Mouse (Mus musculus) CH12.LX (cell line): ENCODE results near the gene Slc39a5.

Experiments used
- CHD1 ChIP-seq: IDR thresholded peaks from 2 replicates; pipeline ENCODE4 v1.6.1; 2012; ENCODE audit warnings: low read depth, low read length, improper control_type of control experiment, inconsistent platforms
- CTCF ChIP-seq, 2 experiments: IDR thresholded peaks in 1 of 2; conservative IDR thresholded peaks in 1 of 2; 2 replicates each; pipeline ENCODE4 v1.5.1; 2011 to 2012; ENCODE audit warnings: low read depth in 2 of 2, low read length in 2 of 2, improper control_type of control experiment in 1 of 2, inconsistent platforms in 1 of 2, mild to moderate bottlenecking in 1 of 2, moderate library complexity in 1 of 2
- GABPA ChIP-seq: IDR thresholded peaks from 2 replicates; pipeline ENCODE4 v1.6.1; 2012; ENCODE audit warnings: low read depth, low read length, improper control_type of control experiment, inconsistent platforms; ENCODE audit not compliant: insufficient replicate concordance
- HCFC1 ChIP-seq: IDR thresholded peaks from 2 replicates; pipeline ENCODE4 v1.6.1; 2012; ENCODE audit warnings: low read depth, mild to moderate bottlenecking, inconsistent platforms, low read length, improper control_type of control experiment
- JUND ChIP-seq: conservative IDR thresholded peaks from 2 replicates; pipeline ENCODE4 v1.6.1; 2011; ENCODE audit warnings: low read depth, low read length, improper control_type of control experiment
- KAT2A ChIP-seq: IDR thresholded peaks from 2 replicates; pipeline ENCODE4 v1.6.1; 2012; ENCODE audit warnings: low read length, improper control_type of control experiment, inconsistent platforms; ENCODE audit not compliant: insufficient replicate concordance
- MAFK ChIP-seq: IDR thresholded peaks from 2 replicates; pipeline ENCODE4 v1.6.1; 2011; ENCODE audit warnings: low read length, improper control_type of control experiment; ENCODE audit not compliant: insufficient replicate concordance
- MXI1 ChIP-seq: IDR thresholded peaks from 2 replicates; pipeline ENCODE4 v1.6.1; 2011; ENCODE audit warnings: mild to moderate bottlenecking, low read depth, low read length, improper control_type of control experiment
- POLR2A ChIP-seq: IDR thresholded peaks from 2 replicates; pipeline ENCODE4 v1.6.1; 2011; ENCODE audit warnings: low read depth, mild to moderate bottlenecking, improper control_type of control experiment, low read length
- POLR2AphosphoS2 ChIP-seq: IDR thresholded peaks from 2 replicates; pipeline ENCODE4 v1.6.1; 2011; ENCODE audit warnings: low read depth, low read length, improper control_type of control experiment
- ZC3H11A ChIP-seq: IDR thresholded peaks from 2 replicates; pipeline ENCODE4 v1.6.1; 2012; ENCODE audit warnings: low read depth, mild to moderate bottlenecking, inconsistent platforms, low read length, improper control_type of control experiment
- ZKSCAN1 ChIP-seq: IDR thresholded peaks from 2 replicates; pipeline ENCODE4 v1.6.1; 2012; ENCODE audit warnings: low read depth, inconsistent platforms, low read length, improper control_type of control experiment, borderline replicate concordance
- ZNF384 ChIP-seq: IDR thresholded peaks from 2 replicates; pipeline ENCODE4 v1.6.1; 2012; ENCODE audit warnings: low read depth, low read length, improper control_type of control experiment, inconsistent platforms

- TF ChIP-seq POLR2A: no peak
- TF ChIP-seq JUND: no peak
- no peak for TF ChIP-seq KAT2A
- no peak for TF ChIP-seq MAFK
- no peak for TF ChIP-seq ZKSCAN1
- no peak for TF ChIP-seq ZC3H11A
- no peak for TF ChIP-seq ZNF384
- TF ChIP-seq CTCF (conservative IDR thresholded peaks at IDR 0.05 in 1 of 2, IDR thresholded peaks at IDR 0.05 in 1 of 2; ENCODE audit: low read depth in 2 of 2, low read length in 2 of 2): no peak
- TF ChIP-seq POLR2AphosphoS2: no peak
- no peak for TF ChIP-seq CHD1
- no peak for TF ChIP-seq MXI1
- TF ChIP-seq GABPA: no peak
- TF ChIP-seq HCFC1: no peak
Observed at GRCm38 (mm10) chr10:128370601-128371000, 30.4 kb downstream of the Slc39a5 start.
